Mouse (Mus musculus) WW6 (cell line): ENCODE data around the gene Mrps5.

Source experiments
- DNase-seq: peaks from one replicate; pipeline ENCODE4 v3.0.0-alpha.2; 2013; ENCODE audit warnings: low read depth, low spot score

Gene Mrps5

GRCm38 (mm10) chr2:127619311-127619710 is 32.3 kb downstream of the Mrps5 start:
- no peak for DNase-seq

- no peak for DNase-seq
These were observed 35.0 kb downstream of the Mrps5 start for GRCm38 (mm10) chr2:127622065-127622464.

- no peak for DNase-seq
These were observed 37.8 kb downstream of the Mrps5 start for GRCm38 (mm10) chr2:127624786-127625185.

- DNase-seq = no peak
These were observed 38.6 kb downstream of the Mrps5 start for GRCm38 (mm10) chr2:127625659-127626058.

- no peak for DNase-seq
These were observed 40.3 kb downstream of the Mrps5 start for GRCm38 (mm10) chr2:127627354-127627753.

GRCm38 (mm10) chr2:127627990-127628570 is 41.1 kb downstream of the Mrps5 start:
- no peak for DNase-seq

GRCm38 (mm10) chr2:127632601-127633000 is 45.6 kb downstream of the Mrps5 start:
- no peak for DNase-seq

GRCm38 (mm10) chr2:127635581-127635980 is 48.6 kb downstream of the Mrps5 start:
- no peak for DNase-seq

- no peak for DNase-seq
These were observed 52.0 kb downstream of the Mrps5 start for GRCm38 (mm10) chr2:127638973-127639372.

- DNase-seq = no peak
These were observed 57.0 kb downstream of the Mrps5 start for GRCm38 (mm10) chr2:127643728-127644704.

- DNase-seq = no peak
These were observed 59.9 kb downstream of the Mrps5 start for GRCm38 (mm10) chr2:127646875-127647274.

GRCm38 (mm10) chr2:127648145-127648544 is 61.1 kb downstream of the Mrps5 start:
- no peak for DNase-seq

GRCm38 (mm10) chr2:127649921-127650320 is 62.9 kb downstream of the Mrps5 start:
- no peak for DNase-seq

- DNase-seq = no peak
These were observed 64.6 kb downstream of the Mrps5 start for GRCm38 (mm10) chr2:127651601-127652000.

- DNase-seq = no peak
These were observed 65.3 kb downstream of the Mrps5 start for GRCm38 (mm10) chr2:127652335-127652734.

GRCm38 (mm10) chr2:127652805-127653204 is 65.8 kb downstream of the Mrps5 start:
- no peak for DNase-seq

- no peak for DNase-seq
These were observed 67.8 kb downstream of the Mrps5 start for GRCm38 (mm10) chr2:127654786-127655185.

GRCm38 (mm10) chr2:127655419-127655818 is 68.4 kb downstream of the Mrps5 start:
- DNase-seq = no peak

GRCm38 (mm10) chr2:127656086-127656720 is 69.2 kb downstream of the Mrps5 start, which contains the start of gene Mal:
TSS of gene Mal (minus strand) at chr2:127656695.
- no peak for DNase-seq
